Mouse (Mus musculus) cortical plate, adult 2 months (tissue): ENCODE data around the gene Aldh6a1. TPM values are rescaled to one million over a fixed set of nuclear protein-coding genes. Genes with fewer than 3 reads are reported as not detected.

Experiments
- H3K27ac ChIP-seq: fragments of 200-500 bp; 2 replicates; pipeline ENCODE4 v1.5.1; 2012; ENCODE audit warnings: low read length, control low read depth, inconsistent platforms; ENCODE audit not compliant: insufficient read depth
- H3K4me1 ChIP-seq: fragments of 200-500 bp; 2 replicates; pipeline ENCODE4 v1.6.1; 2011; ENCODE audit warnings: low read length; ENCODE audit not compliant: control insufficient read depth, insufficient read depth
- H3K4me3 ChIP-seq: fragments of 200-500 bp; 2 replicates; pipeline ENCODE4 v1.5.1; 2011; ENCODE audit warnings: mild to moderate bottlenecking, low read length, control low read depth; ENCODE audit not compliant: insufficient read depth
- CTCF ChIP-seq: fragments of 200-500 bp; IDR thresholded peaks from 2 replicates; pipeline ENCODE4 v1.5.1; 2011; ENCODE audit warnings: mild to moderate bottlenecking, control low read depth, low read length; ENCODE audit not compliant: insufficient read depth; ENCODE audit errors: extremely low read depth
- POLR2A ChIP-seq: fragments of 200-500 bp; IDR thresholded peaks from 2 replicates; pipeline ENCODE4 v1.6.1; 2011; ENCODE audit warnings: mild to moderate bottlenecking, low read length, control low read depth; ENCODE audit not compliant: insufficient read depth; ENCODE audit errors: extremely low read depth
- polyA plus RNA-seq: library from polyadenylated mRNA; depleted of rRNA; stranded (reverse); fragments of >200 nt; gene quantifications from 2 replicates; pipeline ENCODE4 v1.2.3, GENCODE M21; 2012

Gene Aldh6a1
- polyA plus RNA-seq, 1 experiment = 56.9 TPM

DNA sequence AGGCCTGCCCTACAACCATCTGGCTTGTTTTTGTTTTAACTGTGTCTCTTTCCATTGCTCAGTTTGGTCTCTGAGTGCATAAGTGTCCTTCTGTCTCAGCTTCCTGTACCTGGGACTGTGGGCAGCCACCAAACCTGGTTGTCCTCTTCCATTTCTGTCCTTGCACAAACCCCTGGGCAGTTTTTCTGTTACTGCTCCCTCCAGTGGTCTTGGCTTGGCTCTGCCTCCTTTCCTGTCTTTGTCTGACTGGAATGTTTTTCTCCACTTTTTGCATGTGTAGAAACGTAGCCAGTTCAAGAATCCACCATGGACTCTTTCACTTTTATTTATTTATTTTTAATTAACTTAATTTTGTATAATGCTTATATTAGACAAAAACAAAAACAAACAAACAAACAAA, 9.0 kb upstream of the Aldh6a1 start:
- no peak for TF ChIP-seq POLR2A
- no peak for TF ChIP-seq CTCF
- H3K4me3 ChIP-seq = no peak overlapping the region
- no peak overlapping the region for H3K27ac ChIP-seq
- H3K4me1 ChIP-seq = no peaks in the 10 kb centered on the region; the same call in 1 of the 2 replicates

DNA sequence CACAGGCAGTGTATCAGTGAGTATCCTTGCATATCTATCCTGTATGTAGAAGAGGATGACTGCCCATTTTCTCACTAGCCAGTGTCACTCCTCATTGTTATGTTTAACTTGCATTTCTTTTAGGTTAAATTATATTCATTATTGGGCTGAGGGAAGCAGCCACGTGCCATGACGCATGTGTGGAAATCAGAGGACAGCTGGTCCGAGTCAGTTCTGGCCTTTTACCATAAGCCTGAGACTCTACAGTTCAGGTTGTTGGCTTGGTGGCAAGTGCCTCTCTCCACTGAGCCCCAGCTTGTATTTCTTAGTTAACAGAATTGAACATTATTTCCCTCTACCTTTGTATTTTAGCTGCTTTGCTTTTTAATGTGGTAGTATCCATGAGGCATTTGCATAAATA, 6.1 kb upstream of the Aldh6a1 start:
- Histone ChIP-seq H3K27ac (no peak overlapping the region), H3K4me3 (no peak overlapping the region), H3K4me1 (no peaks in the 10 kb centered on the region; the same call in 1 of the 2 replicates)
- TF ChIP-seq POLR2A (no peak), CTCF (no peak)

DNA sequence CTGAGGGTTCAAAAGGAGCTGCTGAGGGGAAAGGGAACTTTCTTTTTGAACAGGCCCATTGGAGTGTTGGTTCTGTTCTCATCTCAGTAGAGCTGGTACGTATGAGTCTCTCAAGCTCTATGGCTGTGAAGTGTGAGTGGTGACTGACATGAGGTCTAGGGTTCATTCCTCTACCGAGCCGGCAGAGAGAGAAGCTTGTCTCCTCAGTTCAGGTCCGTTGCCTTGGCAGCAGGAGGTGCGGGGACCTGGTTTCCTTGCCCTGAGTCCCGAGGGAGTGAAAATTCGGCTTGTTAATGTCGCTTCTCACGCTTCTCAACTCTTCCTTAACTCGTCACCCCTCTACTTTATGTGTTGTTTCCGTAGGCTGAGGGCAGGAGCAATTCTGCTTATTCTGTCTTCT, 997 bp upstream of the Aldh6a1 start:
- H3K4me3 ChIP-seq = peak overlapping the region; percentile 49
- H3K4me1 ChIP-seq = no peaks in the 10 kb centered on the region
- 0 out of 2 replicates have a peak overlapping the region, but pooled peaks have one; percentile 12 for H3K27ac ChIP-seq
- TF ChIP-seq POLR2A = no peak
- no peak for TF ChIP-seq CTCF

DNA sequence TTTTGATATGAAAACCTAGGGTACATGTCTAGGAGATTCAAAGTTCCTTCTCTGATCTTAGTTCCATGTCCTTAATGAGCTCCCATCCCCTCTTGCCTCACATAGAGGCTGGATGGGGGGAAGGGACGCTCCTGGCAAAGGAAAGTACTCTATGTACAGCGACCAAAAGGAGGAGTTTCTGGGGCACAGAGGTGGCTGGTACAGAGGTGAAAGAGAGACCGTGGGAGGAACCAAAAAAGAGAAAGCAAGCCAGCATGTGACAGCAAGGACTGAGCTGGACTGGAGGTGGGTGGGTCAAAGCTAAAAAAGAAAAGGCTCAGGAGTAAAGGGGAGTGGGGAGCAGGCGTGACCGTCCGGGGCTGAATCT, 470 bp downstream of the Aldh6a1 start:
- peak overlapping the region; percentile 49 for H3K4me3 ChIP-seq
- H3K27ac ChIP-seq = 0 out of 2 replicates have a peak overlapping the region, but pooled peaks have one; percentile 9
- TF ChIP-seq POLR2A (no peak), CTCF (no peak)
- no peaks in the 10 kb centered on the region for H3K4me1 ChIP-seq

DNA sequence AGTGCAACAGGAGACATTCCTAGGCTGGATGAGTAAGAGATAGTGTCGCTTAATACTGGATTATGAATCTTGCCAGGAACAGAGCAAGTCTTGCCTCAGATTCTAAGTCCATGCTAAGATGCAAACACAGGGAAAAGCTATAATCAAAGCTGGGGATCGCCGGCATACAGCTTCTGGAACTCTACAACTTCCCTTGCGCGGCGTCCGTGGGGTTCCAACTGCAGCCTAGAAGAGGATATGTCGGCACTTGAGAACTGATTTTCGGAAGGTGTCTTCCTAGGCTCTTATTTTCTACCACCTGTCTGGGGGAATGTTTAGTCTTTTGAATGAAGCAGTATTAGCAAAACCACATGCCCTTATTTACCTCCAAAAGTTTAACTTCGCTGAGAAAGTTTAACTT, 917 bp downstream of the Aldh6a1 start:
- H3K4me3 ChIP-seq = peak overlapping the region; percentile 49; the same call in 1 of the 2 replicates
- no peak for TF ChIP-seq POLR2A
- TF ChIP-seq CTCF = no peak
- H3K4me1 ChIP-seq = no peaks in the 10 kb centered on the region
- no peak overlapping the region for H3K27ac ChIP-seq

DNA sequence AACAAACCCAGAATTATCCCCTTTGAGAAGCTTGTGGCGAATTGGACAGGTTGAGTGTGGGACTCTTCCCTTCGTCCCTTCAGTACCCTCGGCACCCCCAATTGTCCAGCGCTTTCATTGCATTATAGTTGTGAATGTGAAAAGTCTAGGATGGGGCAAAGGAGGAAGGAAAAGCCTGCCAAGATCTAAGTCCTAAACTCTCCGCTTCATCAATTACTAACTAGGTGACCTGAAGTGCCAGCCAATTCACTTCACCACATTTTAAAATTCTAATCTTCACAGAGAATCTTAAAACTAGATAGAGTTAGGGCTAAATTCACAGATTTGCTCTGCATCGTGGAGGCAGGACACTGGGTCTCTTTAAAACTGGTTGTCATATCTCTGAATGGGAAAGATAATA, 2.6 kb downstream of the Aldh6a1 start:
- no peaks in the 10 kb centered on the region for H3K4me1 ChIP-seq
- H3K4me3 ChIP-seq = no peak overlapping the region
- TF ChIP-seq POLR2A = no peak
- TF ChIP-seq CTCF = no peak
- no peak overlapping the region for H3K27ac ChIP-seq

DNA sequence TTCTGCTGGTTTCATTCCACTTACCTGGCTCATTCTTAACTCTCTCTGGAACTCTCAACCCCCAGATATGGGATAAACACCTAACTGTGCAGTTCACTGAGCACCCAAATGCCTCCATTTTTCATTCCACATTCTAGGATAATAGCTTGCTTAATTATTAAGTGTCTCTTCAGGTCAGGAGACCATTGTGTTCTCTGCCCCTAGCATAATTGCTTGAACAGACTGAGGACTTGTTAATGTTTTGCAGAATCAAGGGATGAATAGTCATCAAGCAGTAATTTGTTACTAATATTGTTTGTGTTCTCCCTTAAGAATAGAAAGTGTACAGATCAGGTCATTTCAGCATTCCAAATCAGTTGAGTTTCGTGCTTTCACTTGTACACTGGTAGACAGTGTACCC, 3.4 kb downstream of the Aldh6a1 start:
- H3K4me3 ChIP-seq = no peak overlapping the region

DNA sequence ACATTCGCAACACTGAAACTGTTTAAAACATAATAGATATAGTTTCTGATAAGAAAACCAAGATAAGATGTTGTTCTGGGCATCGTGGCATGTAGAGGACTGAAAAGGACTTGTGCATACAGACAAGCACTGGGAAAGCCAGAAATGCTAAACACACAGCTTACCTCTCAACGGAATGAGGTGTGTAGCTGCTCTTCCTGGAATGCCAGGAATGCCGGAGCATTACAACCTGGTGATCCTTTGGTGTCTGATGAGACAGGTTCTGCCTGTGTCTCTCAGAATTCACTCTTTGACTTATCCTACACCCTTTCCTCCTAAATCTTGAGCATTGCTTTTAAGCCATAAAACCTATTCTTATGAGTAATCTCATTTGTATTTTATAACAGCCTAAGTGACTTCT, 8.3 kb downstream of the Aldh6a1 start:
- Histone ChIP-seq H3K4me1 (no peaks in the 10 kb centered on the region), H3K27ac (no peak overlapping the region), H3K4me3 (no peak overlapping the region)
- TF ChIP-seq POLR2A (no peak), CTCF (no peak)

More for the DNA sequence above, 3.4 kb downstream of the Aldh6a1 start:
- TF ChIP-seq CTCF = no peak
- no peak for TF ChIP-seq POLR2A
- Histone ChIP-seq H3K4me1 (no peaks in the 10 kb centered on the region), H3K27ac (no peak overlapping the region)

DNA sequence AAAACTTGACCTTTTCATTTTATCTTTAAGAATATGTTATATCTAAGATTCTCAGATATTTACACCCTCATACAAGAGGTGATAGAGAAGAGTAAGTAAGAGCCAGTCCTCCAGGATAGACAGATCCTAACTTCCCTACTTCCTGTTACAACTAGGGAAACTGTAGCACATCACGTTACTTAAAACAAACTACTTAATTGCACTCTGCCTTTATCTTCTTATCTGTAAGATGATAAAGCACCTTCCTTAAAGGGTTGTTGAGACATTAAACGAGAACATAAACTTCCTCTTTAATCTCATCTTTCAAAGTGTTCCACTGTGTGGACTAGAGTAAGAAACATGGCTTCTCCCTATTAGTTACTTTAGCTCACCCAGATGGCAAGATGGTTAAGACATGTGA, 12.1 kb downstream of the Aldh6a1 start:
- TF ChIP-seq POLR2A (no peak), CTCF (no peak)
- H3K4me3 ChIP-seq = no peak overlapping the region
- H3K4me1 ChIP-seq = no peaks in the 10 kb centered on the region
- no peak overlapping the region for H3K27ac ChIP-seq

DNA sequence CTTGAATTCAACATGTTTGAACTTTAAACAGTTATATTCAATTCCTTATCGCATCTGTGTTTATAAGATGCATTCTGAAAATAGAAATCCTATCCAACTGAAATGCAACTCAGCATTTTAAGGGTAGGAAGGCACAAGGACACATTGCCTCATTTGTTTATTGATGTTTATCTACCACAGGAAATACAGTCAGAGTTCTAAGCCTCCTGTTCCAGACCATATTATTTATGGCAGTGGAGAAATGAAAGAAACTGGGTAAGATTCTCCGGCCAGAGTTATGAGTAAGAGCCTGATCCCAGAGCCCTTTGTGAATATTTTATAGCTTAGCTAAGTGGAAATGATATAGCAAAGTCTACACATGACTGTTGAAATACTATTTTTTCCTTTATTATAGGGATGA, 21.0 kb downstream of the Aldh6a1 start:
- H3K4me1 ChIP-seq = no peaks in the 10 kb centered on the region
- no peak overlapping the region for H3K4me3 ChIP-seq
- no peak for TF ChIP-seq POLR2A
- TF ChIP-seq CTCF = no peak
- no peak overlapping the region for H3K27ac ChIP-seq
